Mouse (Mus musculus) mature B cell (primary cell): ENCODE measurements around the gene Amhr2.

Experiments used
- in situ Hi-C: fragments of 300-500 bp; cut with MboI; formaldehyde crosslinking; loops from 2 replicates; pipeline ENCODE4 v1.14.3; 2019

Gene Amhr2

DNA sequence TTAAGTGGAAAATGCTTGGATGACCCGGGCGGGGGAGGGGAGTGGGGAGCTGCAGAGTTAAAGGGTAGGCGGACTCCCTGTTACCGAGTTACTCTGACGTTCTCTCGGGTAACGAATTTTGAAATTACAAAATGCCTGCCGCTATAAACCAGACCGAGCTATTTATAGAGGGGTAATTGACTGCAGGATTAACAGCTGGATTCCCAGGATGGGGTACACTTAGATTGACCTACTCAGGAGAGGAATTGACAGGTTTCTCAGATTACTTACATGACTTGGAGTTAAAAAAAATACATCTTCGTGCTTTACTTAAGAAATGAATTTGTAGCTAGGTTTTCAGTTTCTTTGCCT is 26.1 kb downstream of the Amhr2 start:
- in situ Hi-C loops: no loop called here

DNA sequence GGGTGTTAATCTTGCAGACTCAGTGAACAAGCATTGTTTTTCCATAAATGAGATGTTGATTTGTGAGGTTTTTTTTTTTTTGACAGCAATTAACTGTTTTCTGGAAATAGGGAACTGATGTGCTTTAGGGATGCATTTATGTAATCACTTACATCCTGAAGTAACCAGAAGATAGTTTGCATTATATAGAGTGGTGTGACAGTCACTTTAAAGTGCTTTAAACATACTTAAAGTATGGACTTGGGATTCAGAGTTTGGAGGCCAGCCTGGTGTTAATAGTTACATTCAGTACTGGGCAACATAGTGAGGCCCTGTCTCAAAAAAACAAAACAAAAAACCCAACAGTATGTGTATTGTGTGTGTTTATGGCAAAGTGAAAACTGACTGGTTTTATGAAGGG is 26.6 kb downstream of the Amhr2 start:
- in situ Hi-C loops: no loop called here

DNA sequence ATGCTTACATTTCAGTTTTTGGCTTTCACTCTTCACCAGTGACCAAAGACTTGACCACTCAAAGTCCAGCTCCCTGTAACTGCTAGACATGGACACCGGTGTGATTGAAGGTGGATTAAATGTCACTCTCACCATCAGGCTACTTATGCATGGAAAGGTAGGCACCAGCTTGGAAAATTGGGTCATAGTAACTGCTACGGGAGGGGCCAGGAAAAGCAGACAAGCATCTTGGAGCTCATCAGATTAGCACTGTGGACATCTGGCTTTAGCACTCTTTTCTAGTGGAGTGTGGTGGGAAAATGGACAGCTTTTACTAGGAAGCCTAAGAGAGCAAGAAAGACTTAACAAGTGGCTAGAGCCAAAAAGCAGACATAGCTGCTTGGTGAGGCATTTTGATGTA is 28.1 kb downstream of the Amhr2 start:
- in situ Hi-C loops: no loop called here

DNA sequence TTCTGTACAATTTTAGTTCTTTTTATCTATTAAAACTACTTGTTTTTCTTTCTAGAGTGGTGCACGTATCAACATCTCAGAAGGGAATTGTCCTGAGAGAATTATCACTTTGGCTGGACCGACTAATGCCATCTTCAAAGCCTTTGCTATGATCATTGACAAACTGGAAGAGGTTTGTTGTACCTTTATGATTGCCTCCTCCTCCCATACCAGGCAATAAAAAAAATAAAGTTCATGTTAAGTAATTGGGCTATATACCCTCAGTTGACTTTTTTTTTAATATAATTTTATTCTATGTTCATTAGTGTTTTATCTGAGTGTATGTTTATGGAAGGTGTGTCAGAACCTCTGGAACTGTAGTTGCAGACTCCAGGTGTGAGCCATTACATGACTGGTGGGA is 29.4 kb downstream of the Amhr2 start:
- in situ Hi-C loops: no loop called here

DNA sequence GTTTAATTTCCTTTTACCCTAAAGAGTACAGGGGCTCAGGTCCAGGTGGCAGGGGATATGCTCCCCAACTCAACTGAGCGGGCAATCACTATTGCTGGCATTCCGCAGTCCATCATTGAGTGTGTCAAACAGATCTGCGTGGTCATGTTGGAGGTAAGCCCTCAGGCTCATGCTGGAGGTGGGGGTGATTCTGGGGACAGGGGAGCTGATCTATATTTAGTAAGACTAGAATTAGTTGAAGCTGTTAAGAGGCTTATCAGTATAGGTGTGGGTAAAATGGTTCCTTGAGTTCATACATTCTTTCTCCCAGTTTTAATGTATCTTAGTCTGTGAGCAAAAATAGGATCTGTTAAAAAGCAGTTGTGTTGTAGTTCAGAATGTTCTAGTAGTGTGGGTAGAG is 38.0 kb downstream of the Amhr2 start:
- in situ Hi-C loops: no loop called here

DNA sequence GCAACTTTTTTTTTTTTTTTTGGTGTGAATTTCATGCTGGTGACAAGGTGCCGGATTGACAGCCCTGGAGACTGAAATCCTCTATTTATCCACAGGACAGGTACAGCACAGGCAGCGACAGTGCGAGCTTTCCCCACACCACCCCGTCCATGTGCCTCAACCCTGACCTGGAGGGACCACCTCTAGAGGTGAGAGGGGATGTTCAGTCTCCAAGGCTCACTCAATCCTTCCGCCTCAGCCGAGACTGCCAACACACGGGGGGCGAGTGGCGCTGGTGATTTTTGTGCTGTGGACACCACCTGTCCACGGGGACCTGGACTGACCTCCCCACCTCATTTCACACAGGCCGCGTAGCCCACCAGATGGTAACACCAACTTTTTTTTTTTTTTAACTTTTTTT is 40.7 kb downstream of the Amhr2 start:
- in situ Hi-C loops: no loop called here

DNA sequence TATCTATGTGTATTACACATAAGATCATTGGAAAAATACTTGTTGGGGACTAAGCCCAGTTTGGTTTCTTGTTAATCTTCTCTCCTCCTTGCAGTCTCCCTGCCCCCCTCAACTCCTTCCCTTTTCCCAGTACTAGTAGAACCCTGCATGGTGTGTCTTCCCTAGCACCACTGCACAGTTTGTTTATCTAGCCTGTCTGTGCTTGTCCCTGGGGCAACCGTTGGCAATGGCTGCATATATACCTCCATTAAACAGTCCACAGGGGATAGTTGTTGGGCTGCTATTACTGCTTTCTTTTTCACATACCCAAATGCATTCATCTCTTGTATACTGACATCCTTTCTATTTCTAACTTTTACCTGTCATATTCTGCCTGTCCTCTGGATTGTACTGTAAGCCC is 42.5 kb downstream of the Amhr2 start:
- in situ Hi-C loops: no loop called here

DNA sequence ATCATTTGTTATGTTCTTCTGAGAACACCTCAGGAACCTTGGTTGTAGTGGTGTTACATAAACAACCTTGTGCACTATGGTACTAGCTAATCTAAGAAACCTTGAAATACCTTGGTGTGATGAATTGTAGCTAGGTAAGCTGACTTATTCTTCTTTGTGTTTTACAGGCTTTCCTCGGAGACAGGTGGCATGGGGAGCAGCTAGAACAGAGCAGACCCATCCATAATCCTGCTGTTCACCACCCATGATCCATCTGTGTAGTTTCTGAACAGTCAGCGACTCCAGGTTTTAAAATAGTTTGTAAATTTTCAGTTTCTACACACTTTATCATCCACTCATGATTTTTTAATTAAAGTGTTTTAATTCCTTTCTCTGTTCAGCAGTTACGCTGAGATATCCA is 53.2 kb downstream of the Amhr2 start:
- in situ Hi-C loops: no loop called here

DNA sequence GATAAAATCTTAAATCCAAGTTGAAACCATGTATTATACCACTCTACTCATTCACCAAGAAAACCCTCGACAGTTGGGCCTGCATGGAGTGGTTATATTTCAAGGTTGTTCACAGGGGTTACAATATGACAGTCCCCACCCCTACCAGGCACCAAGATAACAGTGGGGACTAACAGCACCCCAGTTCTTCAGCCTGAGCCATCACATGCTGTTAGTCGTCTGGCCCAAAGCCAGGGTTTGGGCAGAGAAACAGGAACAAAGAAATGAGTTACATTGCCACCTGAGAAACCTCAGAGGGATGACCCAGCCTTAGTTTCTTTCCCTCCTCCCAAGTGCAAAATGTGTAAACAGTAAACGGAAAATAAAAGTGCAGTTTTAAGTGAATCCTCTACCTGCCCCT is 54.2 kb downstream of the Amhr2 start:
- in situ Hi-C loops: no loop called here

DNA sequence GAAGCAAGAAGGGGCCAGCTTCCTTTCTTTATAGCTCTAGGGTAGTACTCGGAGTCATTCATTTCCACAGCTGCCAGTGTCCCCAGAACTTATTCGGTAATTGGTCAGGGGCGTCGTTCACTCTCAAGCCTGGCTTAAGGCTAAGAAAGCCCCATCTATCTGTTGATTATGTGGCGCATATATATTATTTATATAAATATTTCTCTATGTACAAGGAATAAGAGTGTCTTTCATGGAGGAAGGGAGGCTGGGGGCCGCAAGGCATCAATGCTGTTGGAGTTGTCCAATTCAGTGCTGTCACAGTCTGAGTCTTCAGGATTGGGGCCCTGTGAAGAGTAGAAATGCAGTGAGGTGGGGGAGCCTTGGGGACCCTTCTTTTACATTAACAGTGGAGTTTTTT is 54.7 kb downstream of the Amhr2 start:
- in situ Hi-C loops: no loop called here

DNA sequence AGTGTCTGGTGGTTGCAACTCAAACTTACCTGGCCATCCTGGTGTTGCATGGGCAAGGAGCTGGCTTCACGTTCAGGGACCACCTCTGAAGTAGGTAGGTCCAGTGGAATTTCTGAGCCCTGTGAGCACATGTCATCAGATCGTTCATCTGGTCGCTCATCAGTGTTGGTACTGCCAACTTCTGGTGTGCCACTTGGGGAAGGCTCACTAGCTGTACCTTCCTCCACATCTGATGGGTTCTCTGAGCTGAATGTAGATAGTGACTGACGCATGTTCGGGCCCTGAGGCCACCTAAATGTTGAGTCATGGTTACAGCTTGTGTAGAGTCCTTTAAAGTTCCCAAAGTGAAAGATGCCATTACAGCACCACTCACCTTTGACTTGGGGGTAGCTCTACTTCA is 55.3 kb downstream of the Amhr2 start:
- in situ Hi-C loops: no loop called here

DNA sequence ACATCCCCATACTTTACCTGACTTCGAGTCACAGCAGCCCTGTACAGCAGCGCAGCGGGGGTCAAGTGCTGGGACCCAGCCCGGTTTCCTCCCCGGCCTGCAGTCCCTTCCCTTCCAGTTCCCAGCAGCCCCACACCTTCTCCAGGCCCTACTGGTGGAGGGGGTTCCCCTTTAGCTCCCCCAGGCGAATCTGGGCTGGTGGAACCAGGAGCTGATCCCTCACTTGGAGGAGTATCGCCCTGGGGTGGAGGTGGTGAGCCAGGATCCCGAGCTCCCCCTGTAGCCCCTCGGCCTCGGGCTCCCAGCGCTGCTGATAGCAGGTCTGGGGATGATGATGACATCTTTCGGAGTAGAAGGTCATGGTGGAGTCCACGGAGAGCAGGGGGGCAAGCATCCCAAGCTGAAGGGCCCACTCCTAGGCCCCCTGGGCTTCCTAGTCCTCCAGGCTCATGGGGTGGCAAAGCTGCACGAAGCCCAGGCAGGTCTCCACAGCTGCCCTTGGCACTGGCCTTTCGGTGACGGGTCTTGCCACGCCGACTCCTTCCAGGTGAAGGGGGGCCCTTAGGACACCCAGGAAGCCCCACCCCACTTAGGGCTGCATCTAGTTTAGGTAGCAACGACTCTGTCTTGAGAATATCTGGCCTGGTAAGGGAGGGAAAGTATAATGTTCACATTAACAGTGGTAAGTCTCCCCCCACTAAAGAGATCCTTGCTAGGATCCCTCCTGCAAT is 56.1 kb downstream of the Amhr2 start:
- in situ Hi-C loops: no loop called here

DNA sequence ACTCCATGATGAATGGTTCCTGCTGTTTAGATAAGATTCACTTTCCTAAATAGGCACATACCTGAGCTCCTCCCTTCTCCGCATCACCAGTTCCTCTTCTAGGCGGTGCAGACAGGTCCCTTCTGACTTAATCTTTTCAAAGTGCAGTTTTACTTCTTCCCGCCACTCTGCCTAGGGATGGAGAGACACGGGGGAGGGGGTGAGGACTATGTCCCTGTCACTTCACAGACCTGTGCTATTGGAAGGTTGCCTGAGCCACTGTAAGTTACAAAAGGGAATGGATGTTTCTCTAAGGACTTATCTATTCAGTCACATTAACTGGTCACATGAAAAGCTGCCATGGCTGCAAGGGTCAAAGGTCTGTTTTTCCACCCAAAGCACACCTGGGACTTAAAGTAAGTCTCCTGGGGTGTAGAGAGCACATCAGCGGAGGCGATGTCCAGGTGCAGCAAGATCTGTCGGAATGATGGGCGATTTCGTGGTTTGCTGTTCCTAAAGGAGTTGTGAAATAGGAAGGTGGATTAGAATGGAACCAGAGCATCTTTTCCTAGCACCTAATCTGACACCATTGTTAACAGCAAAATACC is 57.2 kb downstream of the Amhr2 start:
- in situ Hi-C loops: no loop called here

DNA sequence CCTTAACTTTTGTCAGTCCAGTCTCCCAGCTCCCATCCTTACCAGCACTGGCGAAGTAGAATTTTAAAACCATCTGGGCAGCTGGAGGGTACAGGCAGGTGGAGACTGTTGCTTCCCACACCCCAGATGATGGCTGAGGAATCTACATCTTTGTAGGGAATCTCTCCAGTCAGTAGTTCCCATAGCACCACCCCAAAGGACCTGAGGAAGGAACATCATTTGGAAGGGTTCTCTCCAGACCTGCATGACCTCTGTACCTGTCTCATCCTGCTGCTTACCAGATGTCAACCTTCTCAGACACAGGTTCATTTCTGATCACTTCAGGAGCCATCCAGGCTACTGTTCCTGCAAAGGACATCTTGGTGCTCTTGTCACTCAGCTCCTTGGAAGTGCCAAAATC is 58.3 kb downstream of the Amhr2 start, which contains the start of gene Gm10337:
TSS of gene Gm10337 (plus strand) at position 276 of the 400 bp plus-strand sequence.
- in situ Hi-C loops: no loop called here
